Mouse (Mus musculus): ENCODE measurements around the gene Pik3ip1.
A peak's percentile ranks its signal among the peaks of the same experiment; 100 is the strongest.

GRCm38 (mm10) chr11:3302385-3302784 lies 27.8 kb upstream of the Pik3ip1 start:
- TF ChIP-seq POLR2A (IDR thresholded peaks at IDR 0.05; ENCODE audit: insufficient read length, low read depth) (no peak), MAX (IDR thresholded peaks at IDR 0.05; ENCODE audit: low read depth) (no peak), CEBPB (IDR thresholded peaks at IDR 0.05; ENCODE audit: insufficient read depth, poor library complexity, severe bottlenecking) (no peak), SRF (IDR thresholded peaks at IDR 0.05; ENCODE audit: control insufficient read depth, insufficient read length, low read depth) (no peak), TCF12 (IDR thresholded peaks at IDR 0.05; ENCODE audit: insufficient read depth, poor library complexity, severe bottlenecking) (no peak), MYOG (IDR thresholded peaks at IDR 0.05; ENCODE audit: control insufficient read depth in 1 of 3, insufficient read depth in 1 of 3, insufficient read length in 2 of 3, low read depth in 2 of 3) (peak in 1 of 3 experiments; percentile 50), E2F4 (IDR thresholded peaks at IDR 0.05; ENCODE audit: insufficient read depth) (no peak), USF1 (IDR thresholded peaks at IDR 0.05; ENCODE audit: low read depth) (no peak)

Measured in myocyte (in vitro differentiated cells).